8 mouse cellular contexts compared by ENCODE assay signal in genomic region chr11:69995391-69995960, GRCm38 (mm10). TPM values are rescaled to one million over a fixed set of nuclear protein-coding genes. Genes with fewer than 3 reads are reported as not detected.
DNase-seq lines count a peak whose midpoint lies in the region; ATAC-seq lines count a peak whose summit lies in the region.

TSS of gene Phf23 (plus strand) at chr11:69995777.

- peak; percentile 99 for DNase-seq in NIH3T3 (ENCODE audit: low read depth)
- DNase-seq in cerebellum, postnatal 10 days: peak; percentile 97 to 99
- DNase-seq in frontal cortex, postnatal 10 days (ENCODE audit: low spot score in 2 of 2): peak; percentile 96 to 99
- peak; percentile 95 to 98 for DNase-seq in layer of hippocampus, postnatal 14 days (ENCODE audit: low spot score in 2 of 2)
- DNase-seq in lung, postnatal 14 days: peak; percentile 98
- peak; percentile 98 for DNase-seq in retina, adult 2 months (ENCODE audit: low read depth, low spot score)
- peak; percentile 95 to 99 for DNase-seq in thymus, postnatal 36 days

- H3K27ac ChIP-seq in hindbrain, embryonic 12.5 days: peak within 1 kb of the TSS; percentile 94

- peaks cover 37% of the 10 kb centered on the region for H3K36me3 ChIP-seq in hindbrain, embryonic 12.5 days

- peak within 1 kb of the TSS; percentile 96 for H3K9ac ChIP-seq in hindbrain, embryonic 12.5 days

- peak within 1 kb of the TSS; percentile 62 for H3K4me2 ChIP-seq in hindbrain, embryonic 12.5 days (replicated peaks)

- H3K9me3 ChIP-seq in hindbrain, embryonic 12.5 days (replicated peaks): no peaks in the 10 kb centered on the region

- H3K27me3 ChIP-seq in hindbrain, embryonic 12.5 days: no peaks in the 10 kb centered on the region

- H3K4me1 ChIP-seq in hindbrain, embryonic 12.5 days: peaks cover 31% of the 10 kb centered on the region

- WGBS in hindbrain, embryonic 12.5 days: under 1% methylated on average over 35 of the region's 36 CpGs

- H3K4me3 ChIP-seq in hindbrain, embryonic 12.5 days: peak within 1 kb of the TSS; percentile 83

- peak; percentile 83 for ATAC-seq in hindbrain, embryonic 12.5 days (ENCODE audit: low FRiP score)

RNA-seq across cellular contexts. Expression of gene Phf23, which starts in this region (rescaled TPM):
- polyA plus RNA-seq in hindbrain, embryonic 12.5 days (2016; fragmentation: Nextera tagmentation; extraction: Ambion mirVana): 87.8 and 96.2 TPM in 2 replicates
- total RNA-seq in layer of hippocampus, postnatal 14 days (2021): 10 to 100 TPM; 38.0 to 40.0 TPM

Comparison
In these comparisons a context has a peak if more than half of its experiments do, and no peak if none do; other contexts are left out.
1. Peak in every context shown above with its lines: DNase-seq, ATAC-seq, H3K4me3 ChIP-seq and H3K27ac ChIP-seq.